Mouse (Mus musculus): ENCODE results near the gene Rere. TPM values are rescaled to one million over a fixed set of nuclear protein-coding genes. Genes with fewer than 3 reads are reported as not detected.
"Not testable (repeated sequence)": the region's sequence is repeated elsewhere in the genome, so short reads cannot be mapped to it uniquely, and the experiment has no call there.

Gene Rere
- polyA plus RNA-seq, 1 experiment from 2014 or later = 29.0 TPM

GRCm38 (mm10) chr4:150595071-150595470 is 313.6 kb downstream of the Rere start:
- Histone ChIP-seq H3K4me3 (ENCODE audit: low read depth, low read length) (no peak overlapping the region), H3K9me3 (replicated peaks; ENCODE audit: control insufficient read depth, low read length, poor library complexity, severe bottlenecking) (no peaks in the 10 kb centered on the region), H3K4me2 (ENCODE audit: low read length) (no peak overlapping the region), H3K27ac (ENCODE audit: low read length) (no peak overlapping the region), H3K27me3 (ENCODE audit: control insufficient read depth, insufficient read depth, low read depth, low read length) (no peaks in the 10 kb centered on the region), H3K4me1 (ENCODE audit: control insufficient read depth, insufficient read depth, low read length) (peaks cover 26% of the 10 kb centered on the region), H3K9ac (ENCODE audit: low read depth, low read length) (no peak overlapping the region), H3K36me3 (ENCODE audit: control insufficient read depth, insufficient read depth, low read length) (no peaks in the 10 kb centered on the region)
- no peak for ATAC-seq
- WGBS = 82% methylated on average over 3 of the region's 3 CpGs

GRCm38 (mm10) chr4:150595991-150596390 is 314.5 kb downstream of the Rere start:
- ATAC-seq = no peak
- 89% methylated on average over 5 of the region's 5 CpGs for WGBS
- H3K4me1 ChIP-seq (ENCODE audit: control insufficient read depth, insufficient read depth, low read length) = peaks cover 22% of the 10 kb centered on the region

GRCm38 (mm10) chr4:150598686-150599085 is 317.2 kb downstream of the Rere start:
- WGBS = 83% methylated on average over 1 of the region's 1 CpGs
- no peak for ATAC-seq
- 0 out of 2 replicates have a peak overlapping the region, but pooled peaks have one; percentile 33 for H3K27ac ChIP-seq (ENCODE audit: low read length)

More at GRCm38 (mm10) chr4:150595991-150596390, 314.5 kb downstream of the Rere start:
- Histone ChIP-seq H3K9me3 (replicated peaks; ENCODE audit: control insufficient read depth, low read length, poor library complexity, severe bottlenecking) (no peaks in the 10 kb centered on the region), H3K36me3 (ENCODE audit: control insufficient read depth, insufficient read depth, low read length) (no peaks in the 10 kb centered on the region), H3K27ac (ENCODE audit: low read length) (no peak overlapping the region; the same call in 1 of the 2 replicates), H3K27me3 (ENCODE audit: control insufficient read depth, insufficient read depth, low read depth, low read length) (no peaks in the 10 kb centered on the region), H3K4me3 (ENCODE audit: low read depth, low read length) (no peak overlapping the region), H3K4me2 (ENCODE audit: low read length) (no peak overlapping the region), H3K9ac (ENCODE audit: low read depth, low read length) (no peak overlapping the region)

DNA sequence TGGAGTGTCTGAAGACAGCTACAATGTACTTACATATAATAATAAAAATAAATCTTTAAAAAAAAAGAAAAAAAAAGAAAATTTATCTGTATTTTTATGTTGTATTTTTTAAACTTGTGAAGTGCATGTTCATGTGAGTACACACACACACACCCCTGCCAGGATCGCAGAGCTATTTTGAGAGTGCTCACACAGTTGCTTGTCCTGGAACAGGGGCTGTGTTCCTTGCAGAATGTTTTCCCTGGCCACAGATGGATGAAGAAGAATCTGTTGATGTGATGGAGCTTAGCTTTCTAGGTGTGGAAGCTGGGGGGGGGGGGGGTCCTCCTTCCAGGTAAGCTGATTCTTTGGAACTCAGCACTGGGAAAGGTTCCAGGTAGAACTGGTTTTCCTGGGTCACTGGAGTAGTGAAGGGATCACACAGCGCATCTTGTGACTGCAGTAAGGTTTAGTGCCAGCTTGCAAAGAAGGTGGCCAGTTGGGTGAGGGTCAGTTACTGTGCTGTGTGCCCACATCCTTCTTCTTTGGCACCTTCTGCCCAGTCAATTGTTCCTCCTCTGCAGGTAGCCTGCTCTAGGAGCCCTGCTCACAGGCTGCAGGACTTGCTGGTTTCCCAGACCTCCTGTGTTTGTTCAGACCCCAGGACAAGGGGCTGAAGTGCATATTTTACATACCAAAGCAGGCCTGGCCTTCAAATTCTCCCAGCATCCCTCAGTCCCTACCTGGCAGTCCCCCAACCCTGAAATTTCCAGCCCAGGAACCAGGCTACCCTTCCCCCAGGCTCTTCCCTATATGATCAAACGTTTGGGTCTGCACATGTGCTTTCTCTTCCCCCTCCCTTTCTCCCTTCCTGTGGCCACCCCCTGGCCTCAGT is 317.9 kb downstream of the Rere start:
- peak overlapping the region; percentile 38 for H3K27ac ChIP-seq (ENCODE audit: low read length)
- no peaks in the 10 kb centered on the region for H3K36me3 ChIP-seq (ENCODE audit: control insufficient read depth, insufficient read depth, low read length)
- no peak overlapping the region for H3K9ac ChIP-seq (ENCODE audit: low read depth, low read length)
- H3K27me3 ChIP-seq (ENCODE audit: control insufficient read depth, insufficient read depth, low read depth, low read length) = no peaks in the 10 kb centered on the region
- no peak overlapping the region for H3K4me3 ChIP-seq (ENCODE audit: low read depth, low read length)
- no peak for ATAC-seq
- H3K4me2 ChIP-seq (ENCODE audit: low read length) = no peak overlapping the region
- peaks cover 21% of the 10 kb centered on the region for H3K4me1 ChIP-seq (ENCODE audit: control insufficient read depth, insufficient read depth, low read length)
- WGBS = 85% methylated on average over 3 of the region's 3 CpGs
- no peaks in the 10 kb centered on the region for H3K9me3 ChIP-seq (replicated peaks; ENCODE audit: control insufficient read depth, low read length, poor library complexity, severe bottlenecking)

More at GRCm38 (mm10) chr4:150598686-150599085, 317.2 kb downstream of the Rere start:
- H3K36me3 ChIP-seq (ENCODE audit: control insufficient read depth, insufficient read depth, low read length) = no peaks in the 10 kb centered on the region
- H3K4me2 ChIP-seq (ENCODE audit: low read length) = no peak overlapping the region
- no peak overlapping the region for H3K4me3 ChIP-seq (ENCODE audit: low read depth, low read length)
- no peak overlapping the region for H3K9ac ChIP-seq (ENCODE audit: low read depth, low read length)
- peaks cover 21% of the 10 kb centered on the region for H3K4me1 ChIP-seq (ENCODE audit: control insufficient read depth, insufficient read depth, low read length)
- no peaks in the 10 kb centered on the region for H3K9me3 ChIP-seq (replicated peaks; ENCODE audit: control insufficient read depth, low read length, poor library complexity, severe bottlenecking)
- no peaks in the 10 kb centered on the region for H3K27me3 ChIP-seq (ENCODE audit: control insufficient read depth, insufficient read depth, low read depth, low read length)

- peaks cover 26% of the 10 kb centered on the region for H3K4me1 ChIP-seq (ENCODE audit: control insufficient read depth, insufficient read depth, low read length)
- H3K4me2 ChIP-seq (ENCODE audit: low read length); H3K4me3 ChIP-seq (ENCODE audit: low read depth, low read length); H3K27me3 ChIP-seq (ENCODE audit: control insufficient read depth, insufficient read depth, low read depth, low read length); ATAC-seq; H3K9ac ChIP-seq (ENCODE audit: low read depth, low read length); H3K9me3 ChIP-seq (replicated peaks; ENCODE audit: control insufficient read depth, low read length, poor library complexity, severe bottlenecking); H3K36me3 ChIP-seq (ENCODE audit: control insufficient read depth, insufficient read depth, low read length): not testable (repeated sequence)
- 88% methylated on average over 2 of the region's 2 CpGs for WGBS
- H3K27ac ChIP-seq (ENCODE audit: low read length) = 0 out of 2 replicates have a peak overlapping the region, but pooled peaks have one; percentile 15
Observed at GRCm38 (mm10) chr4:150600503-150600902, 319.1 kb downstream of the Rere start.

GRCm38 (mm10) chr4:150601489-150601888 is 320.0 kb downstream of the Rere start:
- H3K9me3 ChIP-seq (replicated peaks; ENCODE audit: control insufficient read depth, low read length, poor library complexity, severe bottlenecking) = no peaks in the 10 kb centered on the region
- no peaks in the 10 kb centered on the region for H3K36me3 ChIP-seq (ENCODE audit: control insufficient read depth, insufficient read depth, low read length)
- no peak for ATAC-seq
- 0 out of 2 replicates have a peak overlapping the region, but pooled peaks have one; percentile 25 for H3K9ac ChIP-seq (ENCODE audit: low read depth, low read length)
- H3K27ac ChIP-seq (ENCODE audit: low read length) = peak overlapping the region; percentile 70
- H3K27me3 ChIP-seq (ENCODE audit: control insufficient read depth, insufficient read depth, low read depth, low read length) = no peaks in the 10 kb centered on the region
- peaks cover 35% of the 10 kb centered on the region for H3K4me1 ChIP-seq (ENCODE audit: control insufficient read depth, insufficient read depth, low read length)
- no peak overlapping the region for H3K4me3 ChIP-seq (ENCODE audit: low read depth, low read length)
- no peak overlapping the region for H3K4me2 ChIP-seq (ENCODE audit: low read length)
- WGBS = 49% methylated on average over 10 of the region's 10 CpGs

DNA sequence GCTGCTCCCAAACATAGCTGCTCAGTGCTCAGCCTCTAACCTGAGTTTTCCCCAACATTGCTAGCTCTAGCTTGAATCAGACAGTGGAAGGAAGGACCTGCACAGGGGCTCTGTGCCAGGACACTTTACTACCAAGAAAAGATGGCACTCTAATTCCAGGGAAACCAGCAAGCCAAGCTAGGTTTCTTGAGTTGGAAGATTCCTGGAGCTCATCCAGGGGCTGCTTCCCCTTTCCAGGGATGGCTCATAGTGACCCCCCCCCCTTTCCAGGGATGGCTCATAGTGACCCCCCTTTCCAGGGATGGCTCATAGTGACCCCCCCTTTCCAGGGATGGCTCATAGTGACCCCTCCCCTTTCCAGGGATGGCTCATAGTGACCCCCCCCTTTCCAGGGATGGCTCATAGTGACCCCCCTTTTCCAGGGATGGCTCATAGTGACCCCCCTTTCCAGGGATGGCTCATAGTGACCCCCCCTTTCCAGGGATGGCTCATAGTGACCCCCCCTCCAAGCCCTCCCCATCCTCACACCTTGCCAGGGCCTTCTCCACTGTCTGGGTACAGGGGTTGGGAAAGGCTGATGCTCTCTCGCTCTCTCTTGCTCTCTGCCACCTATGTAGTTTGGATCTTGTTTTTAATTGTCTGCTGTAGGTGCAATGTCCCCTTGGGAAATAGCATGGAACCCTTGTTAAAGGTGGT is 322.1 kb downstream of the Rere start:
- H3K4me3 ChIP-seq (ENCODE audit: low read depth, low read length) = no peak overlapping the region
- no peak for ATAC-seq
- H3K27ac ChIP-seq (ENCODE audit: low read length) = no peak overlapping the region
- no peaks in the 10 kb centered on the region for H3K36me3 ChIP-seq (ENCODE audit: control insufficient read depth, insufficient read depth, low read length)
- H3K9ac ChIP-seq (ENCODE audit: low read depth, low read length) = no peak overlapping the region
- no peaks in the 10 kb centered on the region for H3K9me3 ChIP-seq (replicated peaks; ENCODE audit: control insufficient read depth, low read length, poor library complexity, severe bottlenecking)
- peaks cover 47% of the 10 kb centered on the region for H3K4me1 ChIP-seq (ENCODE audit: control insufficient read depth, insufficient read depth, low read length)
- no peaks in the 10 kb centered on the region for H3K27me3 ChIP-seq (ENCODE audit: control insufficient read depth, insufficient read depth, low read depth, low read length)
- 92% methylated on average over 1 of the region's 1 CpGs for WGBS
- no peak overlapping the region for H3K4me2 ChIP-seq (ENCODE audit: low read length)

DNA sequence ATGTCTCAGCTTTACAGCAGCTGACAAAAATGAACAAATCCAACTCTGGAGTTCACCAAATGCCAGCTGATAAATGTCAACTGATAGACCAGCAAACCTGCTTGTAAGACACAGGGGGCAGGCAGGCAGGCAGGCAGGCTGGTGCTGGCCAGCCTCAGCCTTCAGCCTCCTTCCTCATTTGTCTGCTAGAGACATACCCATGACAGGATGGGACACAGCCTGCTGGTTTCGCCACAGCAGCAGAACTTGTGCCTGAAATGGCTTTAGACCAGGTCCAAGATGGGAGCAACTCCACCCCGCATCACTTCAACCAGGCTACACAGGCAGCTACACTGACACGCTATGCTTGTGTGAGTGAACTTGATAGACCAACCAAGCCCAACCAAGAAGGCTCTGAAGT is 324.4 kb downstream of the Rere start:
- Histone ChIP-seq H3K9me3 (replicated peaks; ENCODE audit: control insufficient read depth, low read length, poor library complexity, severe bottlenecking) (no peaks in the 10 kb centered on the region), H3K4me1 (ENCODE audit: control insufficient read depth, insufficient read depth, low read length) (peaks cover 36% of the 10 kb centered on the region)

More for the DNA sequence above, 324.4 kb downstream of the Rere start:
- Histone ChIP-seq H3K9ac (ENCODE audit: low read depth, low read length) (no peak overlapping the region), H3K27ac (ENCODE audit: low read length) (peak overlapping the region; percentile 92), H3K36me3 (ENCODE audit: control insufficient read depth, insufficient read depth, low read length) (peaks cover 3% of the 10 kb centered on the region), H3K27me3 (ENCODE audit: control insufficient read depth, insufficient read depth, low read depth, low read length) (no peaks in the 10 kb centered on the region), H3K4me3 (ENCODE audit: low read depth, low read length) (no peak overlapping the region), H3K4me2 (ENCODE audit: low read length) (no peak overlapping the region)
- 79% methylated on average over 3 of the region's 3 CpGs for WGBS
- no peak for ATAC-seq
